Mouse (Mus musculus): Measurements from ENCODE around the gene Prl7a2.

- TF ChIP-seq CTCF (IDR thresholded peaks at IDR 0.05; ENCODE audit: borderline replicate concordance, control insufficient read depth, extremely low read depth, insufficient read depth, low read length, poor library complexity) (no peak), POLR2A (IDR thresholded peaks at IDR 0.05; ENCODE audit: control insufficient read depth, extremely low read depth, insufficient read depth, low read length, poor library complexity) (no peak)
These were observed 25.4 kb downstream of the Prl7a2 start, which contains the start of gene Prl7a1 for GRCm38 (mm10) chr13:27642393-27642792.

Measured in thymus, adult 2 months (tissue).